Comparison of ENCODE assay signal across 11 mouse cellular contexts in the genomic region with DNA sequence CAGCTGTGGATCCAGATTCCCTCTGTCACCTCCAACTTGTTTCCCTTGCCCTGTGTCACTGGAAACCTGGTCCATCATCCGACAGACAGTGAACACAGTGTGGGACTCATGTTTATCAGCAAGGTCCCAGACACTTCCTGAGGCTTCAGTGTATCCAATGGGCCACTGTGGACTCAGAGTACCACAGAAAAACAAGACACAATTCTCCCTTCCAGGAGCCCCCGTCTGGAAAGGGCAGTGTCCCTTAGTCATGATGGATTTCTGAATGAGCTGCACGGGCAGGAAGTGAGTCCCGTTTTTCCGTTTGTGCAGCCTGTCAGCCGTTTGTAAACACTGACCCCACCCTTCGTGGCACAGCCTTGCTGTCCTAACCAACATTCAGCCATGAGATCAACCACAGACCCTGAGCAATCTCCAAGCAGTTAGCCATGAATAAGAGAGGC. TPM values are rescaled to one million over a fixed set of nuclear protein-coding genes. Genes with fewer than 3 reads are reported as not detected.
DNase-seq lines count a peak whose midpoint lies in the region; ATAC-seq and TF ChIP-seq lines count a peak whose summit lies in the region.
"Had no signal": no experiment of that assay in that cellular context is flagged by ENCODE, and none has a peak within 500 bp of the region (broad histone marks: within the 10 kb centered on the region; RNA-seq: fewer than 3 reads in every experiment).

No protein-coding gene starts in this region.

- no peaks in the 10 kb centered on the region for H3K36me3 ChIP-seq in liver, embryonic 14.5 days (replicated peaks; ENCODE audit: control insufficient read depth, insufficient read depth, low read depth)
- no peaks in the 10 kb centered on the region for H3K36me3 ChIP-seq in megakaryocyte, embryonic 14.5 days (replicated peaks; ENCODE audit: low read length)
- no peaks in the 10 kb centered on the region for H3K36me3 ChIP-seq in midbrain, embryonic 13.5 days
- H3K36me3 ChIP-seq: limb, embryonic 12.5 days had no signal

- no peak for TF ChIP-seq EP300 in liver, embryonic 14.5 days (IDR thresholded peaks at IDR 0.05; ENCODE audit: low read depth)

- no peak overlapping the region for H3K9ac ChIP-seq in liver, embryonic 14.5 days (replicated peaks)
- H3K9ac ChIP-seq in midbrain, embryonic 13.5 days (replicated peaks) = no peak overlapping the region
- H3K9ac ChIP-seq: limb, embryonic 12.5 days had no signal

- H3K27me3 ChIP-seq in liver, embryonic 14.5 days (ENCODE audit: control insufficient read depth, insufficient read depth, low read length) = no peaks in the 10 kb centered on the region
- peaks cover 7% of the 10 kb centered on the region for H3K27me3 ChIP-seq in megakaryocyte, embryonic 14.5 days (replicated peaks)
- H3K27me3 ChIP-seq in midbrain, embryonic 13.5 days = 0 out of 2 replicates have a peak, but pooled peaks cover 4% of the 10 kb centered on the region
- H3K27me3 ChIP-seq: limb, embryonic 12.5 days had no signal

- ATAC-seq in liver, embryonic 14.5 days (ENCODE audit: insufficient read depth) = peak; percentile 50; the same call in 1 of the 2 replicates
- ATAC-seq in midbrain, embryonic 13.5 days = no peak

- H3K27ac ChIP-seq in liver, embryonic 14.5 days = no peak overlapping the region
- no peak overlapping the region for H3K27ac ChIP-seq in midbrain, embryonic 13.5 days
- H3K27ac ChIP-seq: kidney, postnatal 0 days; limb, embryonic 12.5 days had no signal

- H3K4me1 ChIP-seq in liver, embryonic 14.5 days (replicated peaks; ENCODE audit: control insufficient read depth in 2 of 2, insufficient read depth in 2 of 2, low read length in 1 of 2) = peaks cover 0 to 2% of the 10 kb centered on the region in 2 experiments; a peak in 2 of 4 replicates
- H3K4me1 ChIP-seq in megakaryocyte, embryonic 14.5 days = peaks cover 34% of the 10 kb centered on the region
- peaks cover 5% of the 10 kb centered on the region; the same call in 1 of the 2 replicates for H3K4me1 ChIP-seq in midbrain, embryonic 13.5 days (replicated peaks)

- peak; percentile 33 for DNase-seq in kidney, adult 11 months
- DNase-seq in kidney, adult 8-10 months = no peak
- peak; percentile 27 for DNase-seq in fibroblast of lung, adult 2 months (ENCODE audit: low read depth)
- no peak for DNase-seq in liver, embryonic 14.5 days (ENCODE audit: low read depth in 3 of 3, low spot score in 3 of 3)
- no peak for DNase-seq in layer of hippocampus, adult 9-10 months (ENCODE audit: low spot score)
- no peak for DNase-seq in right cerebral cortex, adult 2 months (ENCODE audit: low spot score in 2 of 2)

- H3K4me2 ChIP-seq in liver, embryonic 14.5 days (ENCODE audit: low read depth) = no peak overlapping the region
- H3K4me2 ChIP-seq in midbrain, embryonic 13.5 days (replicated peaks) = no peak overlapping the region
- H3K4me2 ChIP-seq: limb, embryonic 12.5 days had no signal

- no peak overlapping the region for H3K4me3 ChIP-seq in liver, embryonic 14.5 days (ENCODE audit: insufficient read depth in 1 of 2, low read depth in 2 of 2, low read length in 2 of 2)
- peak overlapping the region; percentile 86 for H3K4me3 ChIP-seq in megakaryocyte, embryonic 14.5 days (replicated peaks)
- H3K4me3 ChIP-seq in midbrain, embryonic 13.5 days (replicated peaks) = no peak overlapping the region
- H3K4me3 ChIP-seq: limb, embryonic 12.5 days had no signal

- TF ChIP-seq CTCF in liver, embryonic 14.5 days (IDR thresholded peaks at IDR 0.05; ENCODE audit: low read depth) = no peak

- 10% methylated on average over 7 of the region's 7 CpGs for WGBS in liver, embryonic 14.5 days (ENCODE audit: insufficient replicate concordance)
- 81% methylated on average over 7 of the region's 7 CpGs for WGBS in midbrain, embryonic 13.5 days

- H3K9me3 ChIP-seq in liver, embryonic 14.5 days (ENCODE audit: control insufficient read depth, low read length) = no peaks in the 10 kb centered on the region
- no peaks in the 10 kb centered on the region for H3K9me3 ChIP-seq in megakaryocyte, embryonic 14.5 days
- no peaks in the 10 kb centered on the region for H3K9me3 ChIP-seq in midbrain, embryonic 13.5 days
- H3K9me3 ChIP-seq: limb, embryonic 12.5 days had no signal

RNA-seq across cellular contexts. Expression of a gene that starts 16.1 kb away (rescaled TPM):
- 0.07 and 0.08 TPM in 2 replicates for polyA plus RNA-seq in liver, embryonic 14.5 days (2012; rRNA removed)
- polyA plus RNA-seq in liver, embryonic 14.5 days (2014; fragmentation: Nextera tagmentation; extraction: Ambion mirVana) = 0.20 and 0.37 TPM in 2 replicates
- 1.5 TPM in 1 of 2 replicates, not detected in the other for polyA plus RNA-seq in megakaryocyte, embryonic 14.5 days (2012; ENCODE audit: insufficient read depth, low replicate concordance)
- polyA plus RNA-seq in midbrain, embryonic 13.5 days (2015; fragmentation: Nextera tagmentation; extraction: Ambion mirVana) = 2.1 and 2.2 TPM in 2 replicates
- polyA plus RNA-seq: limb, embryonic 12.5 days had no signal

RNA-seq across cellular contexts. Expression of a gene that starts 23.9 kb away (rescaled TPM):
- 12.9 and 20.8 TPM in 2 replicates for polyA plus RNA-seq in liver, embryonic 14.5 days (2012; rRNA removed)
- polyA plus RNA-seq in liver, embryonic 14.5 days (2014; fragmentation: Nextera tagmentation; extraction: Ambion mirVana) = 97.4 and 119 TPM in 2 replicates
- polyA plus RNA-seq in megakaryocyte, embryonic 14.5 days (2012; ENCODE audit: insufficient read depth, low replicate concordance) = 42.4 and 57.7 TPM in 2 replicates
- 146 TPM in 2 replicates for polyA plus RNA-seq in midbrain, embryonic 13.5 days (2015; fragmentation: Nextera tagmentation; extraction: Ambion mirVana)

RNA-seq across cellular contexts. Expression of a gene that starts 34.1 kb away (rescaled TPM):
- 0.67 and 0.74 TPM in 2 replicates for polyA plus RNA-seq in liver, embryonic 14.5 days (2012; rRNA removed)
- polyA plus RNA-seq in liver, embryonic 14.5 days (2014; fragmentation: Nextera tagmentation; extraction: Ambion mirVana) = 1.5 and 1.8 TPM in 2 replicates
- not detected in 2 replicates for polyA plus RNA-seq in megakaryocyte, embryonic 14.5 days (2012; ENCODE audit: insufficient read depth, low replicate concordance)
- polyA plus RNA-seq in midbrain, embryonic 13.5 days (2015; fragmentation: Nextera tagmentation; extraction: Ambion mirVana) = not detected in 2 replicates
- polyA plus RNA-seq: cortical plate, adult 2 months; kidney, postnatal 0 days; limb, embryonic 12.5 days had no signal

RNA-seq across cellular contexts. Expression of a gene that starts 42.8 kb away (rescaled TPM):
- polyA plus RNA-seq in liver, embryonic 14.5 days (2012; rRNA removed) = not detected in 2 replicates
- polyA plus RNA-seq in liver, embryonic 14.5 days (2014; fragmentation: Nextera tagmentation; extraction: Ambion mirVana) = not detected in 2 replicates
- 0.34 TPM in 1 of 2 replicates, not detected in the other for polyA plus RNA-seq in megakaryocyte, embryonic 14.5 days (2012; ENCODE audit: insufficient read depth, low replicate concordance)
- 2.8 and 5.0 TPM in 2 replicates for polyA plus RNA-seq in midbrain, embryonic 13.5 days (2015; fragmentation: Nextera tagmentation; extraction: Ambion mirVana)

Comparison
In these comparisons a context has a peak if more than half of its experiments do, and no peak if none do; other contexts are left out.
1. DNase-seq: peak in kidney, adult 11 months (single experiment) and fibroblast of lung, adult 2 months (single experiment); none in kidney, adult 8-10 months (0 of 2), liver, embryonic 14.5 days (0 of 3), layer of hippocampus, adult 9-10 months (single experiment) and right cerebral cortex, adult 2 months (0 of 2).